ENCODE assay signal across 8 mouse cellular contexts in genomic region chr7:28378066-28378690, GRCm38 (mm10). TPM values are rescaled to one million over a fixed set of nuclear protein-coding genes. Genes with fewer than 3 reads are reported as not detected.
DNase-seq lines count a peak whose midpoint lies in the region; ATAC-seq and TF ChIP-seq lines count a peak whose summit lies in the region.

No protein-coding gene starts in this region.

- peak; percentile 7; the same call in 1 of the 2 replicates for TF ChIP-seq POLR2A in testis, adult 2 months (IDR thresholded peaks at IDR 0.05; ENCODE audit: control insufficient read depth, low read depth, low read length)

- H3K9me3 ChIP-seq in intestine, embryonic 16.5 days (ENCODE audit: control insufficient read depth, low read length) = no peaks in the 10 kb centered on the region

- no peaks in the 10 kb centered on the region for H3K27me3 ChIP-seq in testis, adult 2 months (ENCODE audit: control insufficient read depth, insufficient read depth, low read length)
- H3K27me3 ChIP-seq in intestine, embryonic 16.5 days (replicated peaks; ENCODE audit: control insufficient read depth, insufficient read depth, low read length) = no peaks in the 10 kb centered on the region

- no peaks in the 10 kb centered on the region for H3K36me3 ChIP-seq in testis, adult 2 months (ENCODE audit: control insufficient read depth, insufficient read depth, low read length)
- no peaks in the 10 kb centered on the region for H3K36me3 ChIP-seq in intestine, embryonic 16.5 days (ENCODE audit: control insufficient read depth, insufficient read depth, low read length)

- peak overlapping the region; percentile 86 for H3K4me3 ChIP-seq in testis, adult 2 months (ENCODE audit: control insufficient read depth, low read depth, low read length)
- peak overlapping the region; percentile 84 for H3K4me3 ChIP-seq in intestine, embryonic 16.5 days (ENCODE audit: low read length)

- TF ChIP-seq CTCF in testis, adult 2 months (IDR thresholded peaks at IDR 0.05; ENCODE audit: control insufficient read depth, insufficient read depth, insufficient replicate concordance, low read depth, low read length) = no peak

- H3K27ac ChIP-seq in testis, adult 2 months (ENCODE audit: control insufficient read depth, insufficient read depth, low read depth, low read length) = peak overlapping the region; percentile 91
- peak overlapping the region; percentile 99 for H3K27ac ChIP-seq in intestine, embryonic 16.5 days (ENCODE audit: low read length)

- 0 out of 2 replicates have a peak, but pooled peaks have one; percentile 5 for ATAC-seq in intestine, embryonic 16.5 days
- no peak for ATAC-seq in erythroid progenitor cell, adult 5-6 weeks (replicated peaks; ENCODE audit: low FRiP score, poor library complexity, severe bottlenecking)

- no peak for DNase-seq in testis, postnatal 14 days (ENCODE audit: low spot score)
- peak; percentile 71 for DNase-seq in gastrocnemius, postnatal 25 days
- peak; percentile 92 to 94 for DNase-seq in lung, adult 18-20 months
- peak; percentile 40 for DNase-seq in spleen, adult 12 weeks (ENCODE audit: low spot score)
- DNase-seq in layer of hippocampus, postnatal 36 days = no peak

- peak overlapping the region; percentile 62 for H3K4me2 ChIP-seq in intestine, embryonic 16.5 days (ENCODE audit: low read depth, low read length)

- H3K4me1 ChIP-seq in testis, adult 2 months (ENCODE audit: control insufficient read depth, insufficient read depth, low read length) = peaks cover 49% of the 10 kb centered on the region
- peaks cover 48% of the 10 kb centered on the region for H3K4me1 ChIP-seq in intestine, embryonic 16.5 days (ENCODE audit: control insufficient read depth, insufficient read depth, low read length)

- 25% methylated on average over 32 of the region's 32 CpGs for WGBS in intestine, embryonic 16.5 days

- peak overlapping the region; percentile 98 for H3K9ac ChIP-seq in intestine, embryonic 16.5 days (ENCODE audit: low read depth, low read length)

RNA-seq across cellular contexts. Expression of gene Zfp36, which starts 1.9 kb away (rescaled TPM):
- polyA plus RNA-seq in testis, adult 2 months (2012; rRNA removed) = 3.8 and 4.9 TPM in 2 replicates
- total RNA-seq in gastrocnemius, postnatal 25 days (2021) = 1 to 10 TPM; 7.3 to 7.6 TPM
- polyA plus RNA-seq in intestine, embryonic 16.5 days (2015; fragmentation: Nextera tagmentation; extraction: Ambion mirVana) = 37.3 and 43.6 TPM in 2 replicates
- total RNA-seq in erythroid progenitor cell, adult 5-6 weeks (2015; ENCODE audit: low replicate concordance) = 39.8 and 50.5 TPM in 2 replicates
- total RNA-seq in erythroid progenitor cell, adult 5-6 weeks (2017; ENCODE audit: low replicate concordance) = 3.9 and 6.4 TPM in 2 replicates
- 1 to 10 TPM; 3.1 to 3.9 TPM for total RNA-seq in layer of hippocampus, postnatal 36 days (2021)

RNA-seq across cellular contexts. Expression of gene Plekhg2, which starts 5.8 kb away (rescaled TPM):
- 14.7 and 20.1 TPM in 2 replicates for polyA plus RNA-seq in testis, adult 2 months (2012; rRNA removed)
- 1 to 10 TPM; 4.7 to 7.3 TPM for total RNA-seq in gastrocnemius, postnatal 25 days (2021)
- 37.9 and 38.2 TPM in 2 replicates for polyA plus RNA-seq in intestine, embryonic 16.5 days (2015; fragmentation: Nextera tagmentation; extraction: Ambion mirVana)
- total RNA-seq in erythroid progenitor cell, adult 5-6 weeks (2015; ENCODE audit: low replicate concordance) = 2.1 and 5.8 TPM in 2 replicates
- total RNA-seq in erythroid progenitor cell, adult 5-6 weeks (2017; ENCODE audit: low replicate concordance) = 1.0 and 3.1 TPM in 2 replicates
- total RNA-seq in layer of hippocampus, postnatal 36 days (2021) = 1 to 10 TPM; 5.5 to 7.4 TPM

RNA-seq across cellular contexts. Expression of gene Med29, which starts 14.3 kb away (rescaled TPM):
- 129 and 135 TPM in 2 replicates for polyA plus RNA-seq in testis, adult 2 months (2012; rRNA removed)
- 10 to 100 TPM; 19.6 to 20.2 TPM for total RNA-seq in gastrocnemius, postnatal 25 days (2021)
- polyA plus RNA-seq in intestine, embryonic 16.5 days (2015; fragmentation: Nextera tagmentation; extraction: Ambion mirVana) = 52.6 and 53.9 TPM in 2 replicates
- total RNA-seq in erythroid progenitor cell, adult 5-6 weeks (2015; ENCODE audit: low replicate concordance) = 0.84 and 13.0 TPM in 2 replicates
- 2.6 and 4.4 TPM in 2 replicates for total RNA-seq in erythroid progenitor cell, adult 5-6 weeks (2017; ENCODE audit: low replicate concordance)
- 10 to 100 TPM; 18.3 to 19.6 TPM for total RNA-seq in layer of hippocampus, postnatal 36 days (2021)

RNA-seq across cellular contexts. Expression of gene Paf1, which starts 14.6 kb away (rescaled TPM):
- 84.1 and 97.0 TPM in 2 replicates for polyA plus RNA-seq in testis, adult 2 months (2012; rRNA removed)
- total RNA-seq in gastrocnemius, postnatal 25 days (2021) = 10 to 100 TPM; 24.9 to 29.4 TPM
- 69.2 and 78.7 TPM in 2 replicates for polyA plus RNA-seq in intestine, embryonic 16.5 days (2015; fragmentation: Nextera tagmentation; extraction: Ambion mirVana)
- total RNA-seq in erythroid progenitor cell, adult 5-6 weeks (2015; ENCODE audit: low replicate concordance) = 21.4 and 56.6 TPM in 2 replicates
- total RNA-seq in erythroid progenitor cell, adult 5-6 weeks (2017; ENCODE audit: low replicate concordance) = 32.5 and 42.5 TPM in 2 replicates
- total RNA-seq in layer of hippocampus, postnatal 36 days (2021) = 10 to 100 TPM; 68.9 to 70.1 TPM

RNA-seq across cellular contexts. Expression of gene Rps16, which starts 27.7 kb away (rescaled TPM):
- 227 and 277 TPM in 2 replicates for polyA plus RNA-seq in testis, adult 2 months (2012; rRNA removed)
- 100 to 1,000 TPM; 361 to 390 TPM for total RNA-seq in gastrocnemius, postnatal 25 days (2021)
- 977 and 1,010 TPM in 2 replicates for polyA plus RNA-seq in intestine, embryonic 16.5 days (2015; fragmentation: Nextera tagmentation; extraction: Ambion mirVana)
- 892 and 1,114 TPM in 2 replicates for total RNA-seq in erythroid progenitor cell, adult 5-6 weeks (2015; ENCODE audit: low replicate concordance)
- 132 and 239 TPM in 2 replicates for total RNA-seq in erythroid progenitor cell, adult 5-6 weeks (2017; ENCODE audit: low replicate concordance)
- 100 to 1,000 TPM; 454 to 471 TPM for total RNA-seq in layer of hippocampus, postnatal 36 days (2021)

Comparison
In these comparisons a context has a peak if more than half of its experiments do, and no peak if none do; other contexts are left out.
1. DNase-seq: peak in gastrocnemius, postnatal 25 days (single experiment), lung, adult 18-20 months (2 of 2) and spleen, adult 12 weeks (single experiment); none in testis, postnatal 14 days (single experiment) and layer of hippocampus, postnatal 36 days (0 of 2).